Comparison of ENCODE assay signal across 26 mouse cellular contexts in genomic region chr3:123132101-123132500, GRCm38 (mm10).
"Had no signal": no experiment of that assay in that cellular context is flagged by ENCODE, and none has a peak within 500 bp of the region (broad histone marks: within the 10 kb centered on the region; RNA-seq: fewer than 3 reads in every experiment).

No protein-coding gene starts in this region.

- DNase-seq: gastrocnemius, postnatal 10 days; gastrocnemius, postnatal 25 days; heart, adult 18-20 months; heart, postnatal 4 days; kidney, adult 11 months; kidney, adult 2 months; kidney, adult 9 months; kidney, postnatal 14 days; kidney, postnatal 36 days; liver; liver, embryonic 13.5 days had no signal

- H3K9ac ChIP-seq: heart, embryonic 15.5 days; hindbrain, embryonic 13.5 days; hindbrain, embryonic 15.5 days; kidney, embryonic 15.5 days; limb, embryonic 12.5 days; liver, embryonic 13.5 days; liver, embryonic 15.5 days had no signal

- ATAC-seq: hindbrain, postnatal 0 days; intestine, embryonic 16.5 days had no signal

- H3K4me3 ChIP-seq: heart, embryonic 13.5 days; heart, embryonic 15.5 days; hindbrain, embryonic 13.5 days; hindbrain, embryonic 15.5 days; kidney, embryonic 15.5 days; layer of hippocampus, adult 2 months; left cerebral cortex, adult 2 months; limb, embryonic 10.5 days; limb, embryonic 12.5 days; liver, embryonic 13.5 days; liver, embryonic 15.5 days had no signal

- H3K9me3 ChIP-seq: heart, embryonic 13.5 days; heart, embryonic 15.5 days; hindbrain, embryonic 13.5 days; hindbrain, embryonic 15.5 days; kidney, embryonic 15.5 days; limb, embryonic 10.5 days; limb, embryonic 12.5 days; liver, embryonic 13.5 days; liver, embryonic 15.5 days had no signal

- H3K4me1 ChIP-seq: hindbrain, embryonic 13.5 days; hindbrain, embryonic 15.5 days; kidney, embryonic 15.5 days; liver, embryonic 13.5 days; liver, embryonic 15.5 days had no signal

- H3K27me3 ChIP-seq: heart, embryonic 13.5 days; heart, embryonic 15.5 days; hindbrain, embryonic 13.5 days; hindbrain, embryonic 15.5 days; kidney, embryonic 15.5 days; limb, embryonic 12.5 days; liver, embryonic 13.5 days; liver, embryonic 15.5 days had no signal

- H3K4me2 ChIP-seq: heart, embryonic 11.5 days; heart, embryonic 13.5 days; heart, embryonic 15.5 days; hindbrain, embryonic 13.5 days; hindbrain, embryonic 15.5 days; kidney, embryonic 15.5 days; limb, embryonic 12.5 days; liver, embryonic 11.5 days; liver, embryonic 13.5 days; liver, embryonic 15.5 days had no signal

- H3K36me3 ChIP-seq: heart, embryonic 13.5 days; heart, embryonic 15.5 days; hindbrain, embryonic 13.5 days; hindbrain, embryonic 15.5 days; kidney, embryonic 15.5 days; limb, embryonic 10.5 days; limb, embryonic 12.5 days; liver, embryonic 13.5 days; liver, embryonic 15.5 days had no signal

- H3K27ac ChIP-seq: hindbrain, embryonic 13.5 days; hindbrain, embryonic 15.5 days; hindbrain, postnatal 0 days; kidney, embryonic 15.5 days; kidney, postnatal 0 days; layer of hippocampus, adult 2 months; left cerebral cortex, adult 2 months; limb, embryonic 10.5 days; limb, embryonic 12.5 days; liver, embryonic 13.5 days; liver, embryonic 15.5 days had no signal
